Mouse (Mus musculus) naive thymus-derived CD4-positive, alpha-beta T cell, adult 5 months (primary cell): Measurements from ENCODE around the gene Abi2. TPM values are rescaled to one million over a fixed set of nuclear protein-coding genes. Genes with fewer than 3 reads are reported as not detected.

Source experiments
- polyA plus RNA-seq: library from polyadenylated mRNA; unstranded; fragments of 100-300 nt; shearing (Covaris generic); gene quantifications from one replicate; pipeline ENCODE4 v1.2.1, GENCODE M21; 2017

The Abi2 gene
- 4.4 TPM for polyA plus RNA-seq

DNA sequence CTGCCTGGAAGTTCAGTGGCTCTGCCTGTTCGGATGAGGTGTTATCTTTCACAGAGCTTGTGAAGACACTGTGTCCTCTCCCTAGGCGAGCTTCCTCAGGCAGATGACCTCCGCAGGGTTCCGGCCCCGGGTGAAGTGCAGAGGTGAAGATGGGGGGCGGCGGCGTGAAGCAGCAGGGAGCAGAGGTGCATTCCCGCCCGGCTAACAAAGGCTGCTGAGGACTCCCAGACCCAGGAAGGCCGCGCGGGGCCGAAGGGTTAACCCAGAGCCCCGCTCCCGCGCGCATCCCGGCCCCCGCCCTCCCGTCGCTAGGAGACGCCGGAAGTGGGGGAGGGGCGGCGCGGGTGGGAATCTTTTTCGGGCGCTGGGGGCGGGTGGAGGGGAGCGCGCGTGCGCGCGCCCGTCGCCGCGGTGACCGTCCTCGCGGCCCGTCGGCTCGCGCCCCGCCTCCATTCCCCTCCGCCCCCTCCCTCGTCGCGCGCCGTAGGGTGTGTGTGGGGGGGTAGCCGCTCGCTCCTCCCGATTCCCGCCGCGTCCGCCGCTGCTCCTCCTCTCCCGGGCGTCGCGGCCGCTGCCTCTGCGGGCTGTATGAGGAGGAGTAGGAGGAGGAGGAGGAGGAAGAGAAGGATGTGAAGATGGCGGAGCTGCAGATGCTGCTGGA is at the start of gene Abi2:
Abi2 (plus strand) TSS at position 452 of the 661 bp plus-strand sequence.

Other genes starting within 250 kb of the Abi2 start
- gene Nbeal1, start 229.0 kb upstream of the Abi2 start, polyA plus RNA-seq = 13.5 TPM
- gene Cyp20a1, start 66.3 kb upstream of the Abi2 start, polyA plus RNA-seq = 7.2 TPM
- 1.1 TPM for gene Raph1, start 157.5 kb downstream of the Abi2 start, polyA plus RNA-seq